Mouse (Mus musculus) lung, postnatal 25 days (tissue): ENCODE measurements around the gene Cep131.
A peak's percentile ranks its signal among the peaks of the same experiment; 100 is the strongest.

Experiments used
- DNase-seq: peaks from one replicate; pipeline ENCODE4 v3.0.0; 2022; ENCODE audit warnings: low spot score

The Cep131 gene

GRCm38 (mm10) chr11:120092817-120093591 lies 6.4 kb upstream of the Cep131 start:
- DNase-seq, result no peak

- no peak for DNase-seq
These were observed 4.0 kb upstream of the Cep131 start for GRCm38 (mm10) chr11:120090661-120091060.

- DNase-seq, result no peak
These were observed 568 bp downstream of the Cep131 start for GRCm38 (mm10) chr11:120085891-120086627.

- no peak for DNase-seq
These were observed 6.3 kb downstream of the Cep131 start for GRCm38 (mm10) chr11:120080282-120080681.

- DNase-seq, result no peak
These were observed 10.4 kb downstream of the Cep131 start for GRCm38 (mm10) chr11:120076191-120076590.

GRCm38 (mm10) chr11:120072986-120073647 lies 13.5 kb downstream of the Cep131 start:
- DNase-seq, result no peak

GRCm38 (mm10) chr11:120071731-120072320 lies 14.8 kb downstream of the Cep131 start:
- no peak for DNase-seq

- DNase-seq, result no peak
These were observed 15.6 kb downstream of the Cep131 start for GRCm38 (mm10) chr11:120071065-120071464.

- DNase-seq, result no peak
These were observed 16.2 kb downstream of the Cep131 start for GRCm38 (mm10) chr11:120070286-120070930.

- no peak for DNase-seq
These were observed 17.4 kb downstream of the Cep131 start for GRCm38 (mm10) chr11:120069261-120069660.

GRCm38 (mm10) chr11:120067834-120068233 lies 18.8 kb downstream of the Cep131 start:
- no peak for DNase-seq

- peak; percentile 44 for DNase-seq
These were observed 21.3 kb downstream of the Cep131 start for GRCm38 (mm10) chr11:120065291-120065690.

- no peak for DNase-seq
These were observed 22.0 kb downstream of the Cep131 start for GRCm38 (mm10) chr11:120064668-120065040.

- no peak for DNase-seq
These were observed 22.5 kb downstream of the Cep131 start for GRCm38 (mm10) chr11:120064006-120064667.

- no peak for DNase-seq
These were observed 23.3 kb downstream of the Cep131 start for GRCm38 (mm10) chr11:120063326-120063725.

- no peak for DNase-seq
These were observed 26.0 kb downstream of the Cep131 start for GRCm38 (mm10) chr11:120060634-120061033.

GRCm38 (mm10) chr11:120055953-120056732 lies 30.5 kb downstream of the Cep131 start:
- DNase-seq, result no peak

GRCm38 (mm10) chr11:120053846-120054245 lies 32.8 kb downstream of the Cep131 start:
- DNase-seq, result no peak

GRCm38 (mm10) chr11:120052274-120052673 lies 34.4 kb downstream of the Cep131 start:
- DNase-seq, result no peak

- DNase-seq, result no peak
These were observed 35.4 kb downstream of the Cep131 start for GRCm38 (mm10) chr11:120051124-120051811.
